Mouse (Mus musculus) embryo, embryonic 10 days (tissue): ENCODE data around the gene Ppp4r3a.
"Not testable (repeated sequence)": the region's sequence is repeated elsewhere in the genome, so short reads cannot be mapped to it uniquely, and the experiment has no call there.

ENCODE experiments used
- DNase-seq: peaks from one replicate; pipeline ENCODE4 v3.0.0-alpha.2; 2015; ENCODE audit warnings: low spot score

Ppp4r3a gene

DNA sequence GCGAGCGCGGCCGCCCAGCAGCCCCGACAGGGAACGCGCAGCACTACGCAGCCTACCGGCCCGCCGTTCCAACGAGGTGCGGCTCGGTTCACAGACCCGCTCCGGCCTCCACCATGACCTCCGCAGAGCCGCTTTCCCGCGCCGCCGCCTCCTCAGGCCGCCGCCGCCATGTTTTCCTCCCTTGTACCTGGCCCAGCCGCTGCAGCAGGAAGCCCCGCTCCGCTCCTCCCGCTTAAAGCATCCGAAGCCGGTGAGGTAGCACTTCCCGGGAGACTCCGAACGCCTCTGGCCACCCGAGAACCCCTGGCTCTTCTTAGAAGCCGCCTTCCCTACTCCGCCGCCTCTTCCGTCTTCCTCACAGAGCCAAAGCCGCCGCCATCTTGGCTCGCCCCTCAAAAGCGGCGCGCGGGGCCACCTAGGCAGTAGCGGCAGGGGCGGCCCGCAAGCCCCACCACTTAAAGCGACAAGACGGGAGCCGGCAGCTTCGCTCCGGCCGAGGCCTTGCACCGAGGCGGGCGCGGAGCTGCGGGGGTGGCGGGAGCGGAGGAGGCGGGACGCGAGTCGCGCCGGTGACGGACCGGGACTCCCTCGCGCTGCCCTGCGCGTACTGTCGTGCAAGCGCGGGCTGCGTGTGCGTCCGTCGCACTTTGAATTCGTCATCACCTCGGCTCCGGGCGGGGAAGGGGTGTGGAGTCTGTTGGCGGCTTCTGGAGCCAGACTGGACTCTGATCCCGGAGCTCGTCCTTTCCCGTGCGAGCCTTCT lies at the start of gene Ppp4r3a:
TSS of gene Ppp4r3a (minus strand) at position 627 of the 763 bp plus-strand sequence.
- peak; percentile 98 for DNase-seq

- peak; percentile 68 for DNase-seq
Observed at GRCm38 (mm10) chr12:101123013-101123412, 39.5 kb upstream of the Ppp4r3a start.

DNA sequence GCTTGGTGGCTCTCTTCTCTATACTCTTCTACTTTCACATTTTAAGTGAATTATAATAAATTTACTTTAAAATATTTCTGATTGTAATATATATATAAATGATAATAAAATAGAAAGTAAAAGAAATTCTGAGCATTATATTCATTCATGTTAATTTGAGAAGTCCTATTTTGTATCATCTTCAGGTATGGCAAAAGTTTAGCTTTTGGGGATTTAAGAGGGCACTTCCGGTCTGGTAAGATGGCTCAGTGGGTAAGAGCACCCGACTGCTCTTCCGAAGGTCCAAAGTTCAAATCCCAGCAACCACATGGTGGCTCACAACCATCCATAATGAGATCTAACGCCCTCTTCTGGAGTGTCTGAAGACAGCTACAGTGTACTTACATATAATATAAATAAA lies 38.6 kb upstream of the Ppp4r3a start:
- DNase-seq, result not testable (repeated sequence)

DNA sequence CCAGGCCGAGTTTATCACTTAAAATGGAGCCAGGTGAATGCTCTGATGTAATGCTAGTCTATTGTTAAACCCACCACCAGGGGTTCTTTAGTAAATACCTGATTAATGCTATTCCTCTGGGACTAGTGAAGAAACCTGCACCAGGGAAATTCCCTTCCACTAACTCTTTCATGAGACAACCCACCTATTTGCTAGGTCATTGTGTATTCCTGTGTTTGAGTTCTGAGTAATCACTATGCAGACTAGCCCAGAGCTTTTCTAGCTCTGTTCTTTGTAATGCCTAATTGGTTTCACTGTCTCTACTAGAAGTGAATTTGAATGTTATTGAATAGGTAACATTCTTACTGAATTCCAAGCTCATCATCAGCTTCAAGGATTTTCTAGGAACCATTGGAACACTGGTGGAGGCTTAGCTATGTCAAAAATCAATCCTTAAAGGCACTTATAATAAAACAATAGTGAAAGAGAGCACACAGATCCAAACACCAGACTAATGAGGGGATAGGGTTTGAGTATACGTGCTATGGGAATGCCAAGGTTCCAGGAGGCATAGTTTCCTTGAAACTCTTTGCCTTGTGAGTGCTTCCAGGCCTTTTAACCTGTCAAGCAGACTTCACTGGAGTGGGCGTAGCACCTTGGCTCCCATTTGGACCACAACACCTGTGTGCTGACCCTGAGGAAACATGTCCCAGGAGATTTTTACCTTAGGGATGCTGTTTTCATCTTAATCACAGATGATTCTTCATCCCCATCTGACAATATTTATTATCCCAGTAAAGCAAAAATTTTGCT lies 26.5 kb upstream of the Ppp4r3a start:
- DNase-seq, result not testable (repeated sequence)

DNA sequence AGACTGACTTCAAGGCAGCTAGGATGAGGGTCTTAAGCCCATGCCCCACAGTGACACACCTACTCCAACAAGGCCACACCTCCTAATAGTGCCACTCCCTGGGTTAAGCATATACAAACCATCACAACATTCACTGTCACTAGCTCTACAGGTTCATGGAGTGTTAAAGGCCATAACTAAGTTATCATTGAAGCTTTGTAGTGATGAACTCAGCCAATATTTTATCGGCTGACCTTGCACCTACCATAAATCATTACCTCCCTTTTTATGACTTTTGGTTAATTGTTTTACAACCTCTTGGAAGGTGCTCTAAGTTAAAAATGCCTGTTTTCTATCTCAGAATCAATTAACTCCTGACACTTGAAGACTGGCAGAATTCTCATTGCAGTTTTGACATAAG lies 24.2 kb upstream of the Ppp4r3a start:
- DNase-seq, result no peak

DNA sequence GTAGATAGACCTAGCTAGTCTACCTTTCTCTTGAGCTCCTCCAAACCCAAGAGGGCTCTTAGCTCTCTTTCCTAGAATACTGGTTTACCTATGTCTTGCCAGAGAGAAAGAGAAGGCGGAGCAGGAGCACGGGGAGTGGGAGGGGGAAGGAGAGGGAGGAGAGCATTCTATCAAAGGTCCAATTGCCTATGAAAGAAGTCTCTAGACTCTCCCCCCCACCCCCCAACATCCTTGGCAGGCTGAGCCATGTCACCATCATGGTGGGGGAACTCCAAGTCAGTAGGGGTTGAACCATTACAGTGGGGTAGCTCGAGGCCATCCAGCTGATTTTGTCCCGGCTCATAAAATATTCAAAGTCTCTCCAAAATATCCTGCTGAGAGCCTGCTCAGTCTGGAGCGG lies 22.1 kb upstream of the Ppp4r3a start:
- no peak for DNase-seq

DNA sequence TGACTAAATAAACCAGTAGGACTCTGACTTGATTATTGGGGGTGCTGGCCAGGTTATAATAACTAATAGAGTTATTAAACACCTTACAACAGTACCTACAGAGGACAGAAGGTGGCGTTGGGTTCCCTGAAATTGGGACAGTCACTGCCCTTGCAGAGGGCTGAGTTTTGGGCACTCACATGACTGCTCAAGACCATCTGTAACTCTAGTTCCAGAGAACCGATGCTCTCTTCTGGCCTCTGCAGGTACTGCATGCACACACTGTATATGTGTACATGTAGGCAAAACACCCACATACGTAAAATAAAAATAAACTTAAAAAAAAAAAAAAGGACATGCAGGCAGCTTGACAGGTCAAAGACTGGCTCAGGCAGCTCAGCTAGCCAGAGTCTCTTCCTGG lies 19.1 kb upstream of the Ppp4r3a start:
- DNase-seq, result peak; percentile 35

DNA sequence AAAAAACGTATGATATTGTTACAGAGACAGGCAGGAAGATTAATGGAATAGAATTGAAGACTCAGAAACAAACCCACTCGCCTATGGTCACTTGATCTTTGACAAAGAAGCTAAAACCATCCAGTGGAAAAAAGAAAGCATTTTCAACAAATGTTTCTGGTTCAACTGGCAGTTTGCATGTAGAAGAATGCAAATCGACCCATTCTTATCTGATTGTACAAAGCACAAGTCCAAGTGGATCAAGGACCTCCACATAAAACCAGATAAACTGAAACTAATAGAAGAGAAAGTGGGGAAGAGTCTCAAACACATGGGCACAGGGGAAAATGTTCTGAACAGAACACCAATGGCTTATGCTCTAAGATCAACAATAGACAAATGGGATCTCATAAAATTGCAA lies 10.2 kb upstream of the Ppp4r3a start:
- DNase-seq, result not testable (repeated sequence)

- no peak for DNase-seq
Observed at GRCm38 (mm10) chr12:101089955-101090354, 6.5 kb upstream of the Ppp4r3a start.

- DNase-seq, result no peak
Observed at GRCm38 (mm10) chr12:101087406-101087805, 3.9 kb upstream of the Ppp4r3a start.

DNA sequence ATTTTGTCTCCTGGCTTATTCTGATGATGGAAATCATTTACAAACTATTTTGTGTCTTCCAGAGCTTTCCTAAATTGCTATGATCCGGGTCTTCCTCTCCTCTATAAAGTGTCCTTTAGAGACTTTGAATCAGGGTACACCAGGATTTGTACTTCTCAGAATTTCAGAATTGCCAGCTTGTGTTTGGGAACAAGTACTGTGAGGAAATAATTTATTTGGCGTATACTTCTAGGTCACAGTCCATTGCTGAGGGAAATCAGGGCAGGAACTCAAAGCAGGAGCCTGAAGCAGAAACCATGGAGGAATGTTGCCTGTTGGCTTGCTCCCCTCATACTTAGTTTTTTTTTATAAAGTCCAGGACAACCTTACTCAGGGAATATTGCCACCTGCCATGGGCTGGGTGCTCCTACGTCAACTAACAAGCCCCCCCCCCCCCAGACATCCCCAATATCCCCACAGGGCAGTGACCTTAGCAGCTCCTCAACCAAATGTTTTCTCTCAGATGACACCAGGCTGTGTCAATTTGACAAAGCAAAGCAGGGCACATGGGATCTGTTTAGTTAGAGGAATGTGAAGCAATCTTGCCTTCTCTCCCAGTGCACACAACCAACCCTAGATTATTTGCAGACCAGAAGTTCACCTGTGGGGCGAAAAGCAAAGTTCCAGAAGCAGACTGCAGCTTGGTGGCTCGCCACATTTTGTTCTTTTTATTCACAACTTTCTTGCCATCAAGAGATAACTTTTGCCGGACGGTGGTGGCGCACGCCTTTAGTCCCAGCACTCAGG lies 1.6 kb upstream of the Ppp4r3a start:
- no peak for DNase-seq

- no peak for DNase-seq
Observed at GRCm38 (mm10) chr12:101084237-101084636, 735 bp upstream of the Ppp4r3a start.

- DNase-seq, result no peak
Observed at GRCm38 (mm10) chr12:101083839-101084195, 315 bp upstream of the Ppp4r3a start.

DNA sequence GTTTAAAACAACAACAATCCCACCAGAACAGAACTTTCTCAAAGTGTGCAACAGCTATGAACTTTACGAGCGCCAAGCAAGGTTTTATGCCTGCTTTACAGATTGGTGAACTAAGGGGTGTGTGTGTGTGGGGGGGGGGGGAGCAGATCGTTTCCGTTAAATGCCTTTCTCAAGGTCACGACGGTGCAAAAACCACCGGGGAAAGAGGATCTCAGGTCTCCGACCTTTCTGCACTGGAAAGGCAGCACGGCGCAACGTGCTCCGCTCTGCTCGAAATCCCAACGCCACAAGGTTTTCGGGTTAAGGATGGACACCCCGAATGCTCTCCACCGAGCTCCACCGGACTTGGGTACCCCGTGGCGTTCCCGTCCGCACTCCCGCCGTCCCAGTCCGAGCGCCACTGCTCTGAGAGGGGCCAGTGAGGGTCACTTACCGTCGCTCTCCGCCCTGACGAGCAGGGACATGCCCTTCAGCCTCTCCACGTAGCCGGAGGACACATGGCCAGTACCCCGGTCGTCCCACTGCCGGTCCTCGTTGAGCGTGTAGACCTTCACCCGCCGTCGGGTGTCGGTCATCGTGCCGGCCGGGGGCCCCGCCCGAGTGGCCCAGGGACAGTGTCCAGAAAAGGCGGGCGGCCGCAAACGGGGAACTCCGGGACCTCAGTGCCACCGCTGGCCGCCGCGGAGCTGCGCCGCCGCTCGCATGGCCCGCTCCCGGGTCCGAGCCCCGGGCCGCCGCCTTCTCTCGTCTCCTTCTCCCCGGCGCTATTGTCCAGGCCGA lies 1.0 kb downstream of the Ppp4r3a start:
- peak; percentile 38 for DNase-seq

DNA sequence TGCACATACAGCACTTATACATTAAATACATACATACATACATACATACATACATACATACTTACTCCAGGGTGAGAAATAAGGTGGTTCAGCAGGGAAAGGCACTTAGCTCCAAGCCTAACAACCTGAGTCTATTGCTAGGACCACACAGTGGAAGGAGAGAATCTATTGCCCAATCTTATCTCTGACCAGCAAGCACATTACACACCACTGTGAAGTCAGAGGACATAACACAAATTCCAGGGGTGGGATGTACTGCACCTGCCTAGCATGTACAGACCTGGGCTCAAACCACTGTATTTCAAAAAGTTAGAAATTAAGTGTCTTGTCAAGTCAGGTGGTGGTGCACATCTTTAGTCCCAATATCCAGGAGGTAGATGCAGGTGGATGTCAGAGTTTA lies 5.5 kb downstream of the Ppp4r3a start:
- DNase-seq, result no peak

DNA sequence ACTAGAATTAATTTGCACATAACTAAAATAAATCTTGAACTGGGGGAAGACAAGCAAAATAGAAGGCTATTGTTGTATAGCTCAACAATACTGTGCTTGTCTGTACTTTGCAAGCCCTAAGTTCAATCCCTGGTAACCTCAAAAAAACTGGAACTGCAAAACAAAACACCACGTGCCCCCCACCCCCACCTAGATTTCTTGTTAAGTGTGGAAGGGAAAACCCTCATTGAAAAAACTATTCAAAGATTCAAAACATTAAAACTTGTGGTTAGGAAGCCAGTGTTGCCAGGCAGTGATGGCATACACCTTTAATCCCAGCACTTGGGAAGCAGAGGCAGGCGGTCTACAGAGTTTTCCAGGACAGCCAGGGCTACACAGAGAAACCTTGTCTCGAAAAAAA lies 8.1 kb downstream of the Ppp4r3a start:
- no peak for DNase-seq

- DNase-seq, result no peak
Observed at GRCm38 (mm10) chr12:101074821-101075429, 8.6 kb downstream of the Ppp4r3a start.

GRCm38 (mm10) chr12:101069813-101070212 lies 13.7 kb downstream of the Ppp4r3a start:
- no peak for DNase-seq

DNA sequence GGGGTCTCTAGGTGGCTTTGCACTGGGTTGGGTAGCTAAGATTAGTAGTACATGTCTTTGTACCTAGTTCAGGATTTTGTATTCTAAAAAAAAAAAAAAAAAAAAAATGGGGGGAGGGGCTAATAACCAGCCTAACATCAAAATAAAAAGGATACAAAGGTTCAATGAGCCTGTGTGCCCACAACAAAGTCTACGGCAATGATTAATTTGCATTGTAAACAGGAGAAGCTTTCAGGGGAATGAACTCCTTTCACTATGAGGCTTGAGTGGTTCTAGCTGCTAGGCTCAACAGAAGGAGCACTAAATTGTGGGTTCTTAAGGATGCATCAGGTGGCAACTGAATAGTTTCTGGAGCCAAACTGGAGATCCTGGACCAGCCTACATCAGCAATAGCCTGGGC lies 17.2 kb downstream of the Ppp4r3a start:
- DNase-seq, result no peak

GRCm38 (mm10) chr12:101039956-101040355 lies 43.5 kb downstream of the Ppp4r3a start:
- no peak for DNase-seq

- peak; percentile 92 for DNase-seq
Observed at GRCm38 (mm10) chr12:101028954-101029731, 54.4 kb downstream of the Ppp4r3a start, which contains the start of gene Ccdc88c. TSS of gene Ccdc88c (minus strand) at chr12:101029056.
